Mouse (Mus musculus): Measurements from ENCODE around the gene Ndufaf2.

GRCm38 (mm10) chr13:108013839-108014238, 144.6 kb downstream of the Ndufaf2 start:
- TF ChIP-seq HCFC1 (IDR thresholded peaks at IDR 0.05; ENCODE audit: borderline replicate concordance, insufficient read depth, low read length) (no peak), ZNF384 (IDR thresholded peaks at IDR 0.05; ENCODE audit: low read depth, low read length) (no peak), CHD2 (IDR thresholded peaks at IDR 0.05; ENCODE audit: low read depth, low read length) (no peak)
